In genomic region chr2:19715564-19716238, GRCm38 (mm10) we compare ENCODE assay signal across 8 mouse cellular contexts. TPM values are rescaled to one million over a fixed set of nuclear protein-coding genes. Genes with fewer than 3 reads are reported as not detected.
DNase-seq lines count a peak whose midpoint lies in the region; ATAC-seq lines count a peak whose summit lies in the region.

No protein-coding gene starts in this region.

- H3K4me3 ChIP-seq in hindbrain, embryonic 10.5 days = peak overlapping the region; percentile 31; the same call in 1 of the 2 replicates
- H3K4me3 ChIP-seq in lung, embryonic 15.5 days = peak overlapping the region; percentile 25

- ATAC-seq in lung, embryonic 15.5 days (ENCODE audit: borderline replicate concordance, extremely low read depth, low FRiP score, low TSS enrichment) = peak; percentile 74; the same call in 1 of the 2 replicates

- WGBS in hindbrain, embryonic 10.5 days = 32% methylated on average over 11 of the region's 11 CpGs
- WGBS in lung, embryonic 15.5 days = 8% methylated on average over 11 of the region's 11 CpGs

- DNase-seq in T-cell, adult 2 months (ENCODE audit: low spot score) = peak; percentile 64
- peak; percentile 10 for DNase-seq in cerebellum, adult 9-11 months
- DNase-seq in frontal cortex, adult 2 months (ENCODE audit: extremely low spot score in 1 of 2, low spot score in 1 of 2) = peak; percentile 30 to 81
- DNase-seq in hindbrain, embryonic 10.5 days (ENCODE audit: low spot score) = peak; percentile 35
- DNase-seq in layer of hippocampus, adult 8-10 months (ENCODE audit: low spot score in 2 of 2) = peak; percentile 16 to 47
- peak; percentile 32 for DNase-seq in retina, adult 2 months (ENCODE audit: low read depth, low spot score)
- DNase-seq in urinary bladder, postnatal 25 days (ENCODE audit: low spot score) = peak; percentile 57

- no peak overlapping the region for H3K27ac ChIP-seq in hindbrain, embryonic 10.5 days
- no peak overlapping the region for H3K27ac ChIP-seq in lung, embryonic 15.5 days

- no peak overlapping the region for H3K9ac ChIP-seq in lung, embryonic 15.5 days

- H3K36me3 ChIP-seq in hindbrain, embryonic 10.5 days = no peaks in the 10 kb centered on the region
- H3K36me3 ChIP-seq in lung, embryonic 15.5 days = no peaks in the 10 kb centered on the region

- peak overlapping the region; percentile 53 for H3K4me2 ChIP-seq in lung, embryonic 15.5 days

- H3K4me1 ChIP-seq in hindbrain, embryonic 10.5 days (replicated peaks) = no peaks in the 10 kb centered on the region
- H3K4me1 ChIP-seq in lung, embryonic 15.5 days = peaks cover 3% of the 10 kb centered on the region; the same call in 1 of the 2 replicates

- H3K9me3 ChIP-seq in hindbrain, embryonic 10.5 days = no peaks in the 10 kb centered on the region
- H3K9me3 ChIP-seq in lung, embryonic 15.5 days = no peaks in the 10 kb centered on the region

- H3K27me3 ChIP-seq in hindbrain, embryonic 10.5 days (ENCODE audit: insufficient read depth, poor library complexity, severe bottlenecking) = no peaks in the 10 kb centered on the region
- H3K27me3 ChIP-seq in lung, embryonic 15.5 days = no peaks in the 10 kb centered on the region

RNA-seq across cellular contexts. Expression of gene Otud1, which starts 58.1 kb away (rescaled TPM):
- 14.2 and 14.3 TPM in 2 replicates for polyA plus RNA-seq in frontal cortex, adult 2 months (2012; rRNA removed)
- 0.36 and 0.90 TPM in 2 replicates for polyA plus RNA-seq in hindbrain, embryonic 10.5 days (2016; fragmentation: Nextera tagmentation; extraction: Ambion mirVana)
- total RNA-seq in layer of hippocampus, adult 8-10 months (2022) = 10 to 100 TPM; 12.7 to 15.4 (median 13.6) TPM
- 6.1 and 6.2 TPM in 2 replicates for polyA plus RNA-seq in lung, embryonic 15.5 days (2015; fragmentation: Nextera tagmentation; extraction: Ambion mirVana)

Comparison
In these comparisons a context has a peak if more than half of its experiments do, and no peak if none do; other contexts are left out.
1. DNase-seq: peak in every context shown above with its lines; median percentile 64 in T-cell, adult 2 months; 57 in urinary bladder, postnatal 25 days; 56 in frontal cortex, adult 2 months; 35 in hindbrain, embryonic 10.5 days; 32 in retina, adult 2 months; 32 in layer of hippocampus, adult 8-10 months; 10 in cerebellum, adult 9-11 months.